Mouse (Mus musculus) adrenal gland, adult 8-10 months (tissue): ENCODE results near the gene Fhdc1. TPM values are rescaled to one million over a fixed set of nuclear protein-coding genes. Genes with fewer than 3 reads are reported as not detected.

Source experiments
- DNase-seq: peaks from one replicate; pipeline ENCODE4 v3.0.0; 2022
- total RNA-seq, 4 experiments: library from RNA; stranded (reverse); gene quantifications; 2 replicates each; pipeline ENCODE4 v1.2.4; 2022

The Fhdc1 gene
- total RNA-seq, 4 experiments from 2014 or later = 1.7 to 5.5 (median 3.7) TPM

DNA sequence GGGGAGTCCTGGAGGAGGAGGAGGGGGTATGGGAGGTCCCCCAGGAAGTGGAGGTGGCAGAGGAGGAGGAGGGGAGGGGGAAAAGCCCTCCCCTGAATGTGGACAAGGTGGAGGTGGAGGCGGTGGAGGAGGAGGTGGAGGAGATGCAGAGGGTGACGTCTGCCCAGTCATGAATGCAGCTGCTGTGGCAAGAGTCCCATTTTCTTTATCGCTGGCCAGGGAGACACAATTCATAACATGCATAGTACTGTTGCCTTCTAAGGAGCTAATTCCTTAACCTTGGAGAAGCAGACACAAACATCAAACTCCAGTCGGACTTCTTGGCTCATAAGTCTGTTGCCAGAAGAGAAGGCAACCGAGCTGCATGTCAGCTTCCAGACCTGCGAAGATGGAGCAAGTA lies 5.8 kb downstream of the Fhdc1 start:
- DNase-seq = no peak

DNA sequence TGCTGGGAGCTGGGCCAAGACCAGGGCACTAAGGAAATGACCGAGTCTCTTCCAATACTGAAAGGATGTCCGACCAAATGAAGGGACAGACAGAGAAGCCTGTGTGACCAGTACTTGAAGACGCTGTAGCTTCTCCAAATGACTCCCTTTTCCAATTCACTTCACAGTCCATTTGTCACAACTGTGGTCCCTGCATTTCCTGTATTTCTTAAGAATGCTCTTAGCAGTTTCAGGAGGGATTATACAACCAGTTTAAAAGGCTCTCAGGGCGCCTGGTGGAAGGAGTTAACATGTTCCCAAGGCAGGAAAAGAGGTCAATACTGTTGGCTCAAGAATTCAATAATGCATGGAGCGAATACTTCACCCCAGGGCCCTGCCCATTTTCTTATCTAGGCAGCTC lies 7.3 kb downstream of the Fhdc1 start:
- no peak for DNase-seq

- no peak for DNase-seq
These were observed 7.7 kb downstream of the Fhdc1 start for GRCm38 (mm10) chr3:84472527-84472926.

DNA sequence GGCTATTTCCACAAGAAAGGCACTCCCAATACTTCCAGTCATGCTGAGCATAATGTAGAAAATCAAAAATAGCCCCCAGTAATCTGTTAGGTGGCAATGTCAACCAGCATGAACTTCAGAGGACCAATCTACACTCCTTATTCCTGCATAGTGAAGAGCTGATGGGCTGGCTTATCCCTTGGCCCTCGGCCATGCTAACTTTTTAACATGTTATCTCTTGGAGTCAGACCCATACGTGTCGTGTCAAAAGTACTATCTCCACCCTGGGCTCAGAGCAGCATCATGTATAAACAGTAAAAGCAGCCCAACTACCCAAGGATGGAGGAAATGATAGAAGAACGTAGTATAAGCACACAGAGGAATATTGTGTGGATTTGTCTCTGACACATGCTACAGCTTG lies 9.1 kb downstream of the Fhdc1 start:
- DNase-seq = no peak

DNA sequence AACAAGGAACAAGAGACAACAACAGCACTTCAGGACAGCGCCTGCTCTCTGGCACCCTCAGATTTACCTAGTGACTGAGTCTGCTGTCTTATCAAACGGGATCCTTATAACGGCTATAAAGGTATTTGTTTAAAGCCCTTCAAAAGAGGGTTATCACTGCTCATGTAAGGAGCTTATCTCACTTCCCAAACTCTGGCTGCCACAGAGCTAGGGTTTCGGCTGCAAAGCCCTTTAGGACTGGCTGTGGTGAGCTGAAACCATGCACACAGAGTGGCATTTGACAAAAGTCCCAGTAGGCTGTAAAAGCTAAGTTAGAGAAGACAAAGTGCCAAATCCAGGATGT lies 12.1 kb downstream of the Fhdc1 start:
- DNase-seq = no peak

DNA sequence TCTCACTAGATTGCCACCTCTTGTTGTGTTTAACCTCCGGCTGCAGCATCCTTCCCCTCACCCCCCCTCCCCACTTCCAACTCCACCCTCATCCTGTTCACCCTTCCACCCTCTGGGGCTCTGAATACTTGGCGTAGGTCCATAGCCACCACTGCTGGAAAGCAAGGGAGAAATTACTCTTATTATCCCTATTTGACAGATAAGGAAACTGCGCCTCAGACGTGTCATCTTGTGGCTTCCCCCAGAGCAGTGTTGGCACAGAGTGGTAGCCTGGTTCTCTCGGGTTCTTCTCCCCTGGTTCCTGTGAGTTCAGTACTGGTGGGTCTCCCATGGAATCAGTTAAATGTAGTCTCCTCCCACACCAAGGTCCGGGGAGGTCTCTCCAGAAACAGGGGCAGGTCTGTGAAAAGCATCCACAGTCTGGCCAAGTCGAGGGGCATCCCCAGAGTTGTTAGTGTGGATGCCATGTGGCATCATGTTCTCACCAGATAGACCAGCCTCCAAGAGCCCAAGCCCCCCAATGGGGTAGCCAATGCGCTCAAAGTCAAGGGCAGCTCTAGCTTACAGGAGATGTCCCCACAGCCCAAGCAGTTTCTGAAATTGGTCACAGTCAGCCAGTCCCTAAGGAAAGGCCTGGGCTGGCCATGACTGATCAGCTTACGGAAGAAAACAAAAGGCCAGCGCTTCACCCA lies 12.7 kb downstream of the Fhdc1 start:
- DNase-seq = peak; percentile 21

DNA sequence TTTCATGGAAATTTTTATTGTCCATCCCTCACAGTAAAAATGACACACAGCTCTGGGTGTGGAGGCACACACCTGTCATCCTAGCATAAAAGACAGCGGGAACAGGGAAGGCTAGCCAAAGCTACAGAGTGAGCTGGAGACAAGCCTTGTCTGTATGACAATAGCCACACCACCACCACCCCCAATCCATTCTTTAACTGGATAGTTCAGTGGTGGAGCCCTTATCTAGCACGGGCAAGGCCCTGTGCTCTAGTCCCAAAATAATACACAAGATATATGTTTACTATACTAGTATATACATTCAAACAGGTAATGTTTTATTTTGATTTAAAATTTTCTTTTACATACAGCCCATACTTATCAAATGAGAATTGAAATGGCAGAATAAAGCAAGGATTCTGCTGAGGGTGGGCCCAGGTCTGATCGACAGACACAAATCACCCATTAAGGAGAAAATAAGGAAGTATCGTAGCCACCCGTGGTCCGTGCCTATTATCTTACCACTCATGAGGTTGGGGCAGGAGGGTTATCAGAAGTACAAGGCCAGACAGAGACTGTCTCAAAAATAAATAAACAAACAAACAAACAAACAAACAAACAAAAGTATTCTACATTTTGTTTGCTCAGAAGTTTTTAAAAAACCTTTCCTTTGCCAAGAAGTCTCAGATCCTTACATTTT lies 14.3 kb downstream of the Fhdc1 start:
- DNase-seq = no peak

GRCm38 (mm10) chr3:84461687-84462086 lies 18.5 kb downstream of the Fhdc1 start:
- DNase-seq = no peak

GRCm38 (mm10) chr3:84460952-84461351 lies 19.3 kb downstream of the Fhdc1 start:
- peak; percentile 81 for DNase-seq

GRCm38 (mm10) chr3:84460499-84460898 lies 19.7 kb downstream of the Fhdc1 start:
- DNase-seq = no peak

DNA sequence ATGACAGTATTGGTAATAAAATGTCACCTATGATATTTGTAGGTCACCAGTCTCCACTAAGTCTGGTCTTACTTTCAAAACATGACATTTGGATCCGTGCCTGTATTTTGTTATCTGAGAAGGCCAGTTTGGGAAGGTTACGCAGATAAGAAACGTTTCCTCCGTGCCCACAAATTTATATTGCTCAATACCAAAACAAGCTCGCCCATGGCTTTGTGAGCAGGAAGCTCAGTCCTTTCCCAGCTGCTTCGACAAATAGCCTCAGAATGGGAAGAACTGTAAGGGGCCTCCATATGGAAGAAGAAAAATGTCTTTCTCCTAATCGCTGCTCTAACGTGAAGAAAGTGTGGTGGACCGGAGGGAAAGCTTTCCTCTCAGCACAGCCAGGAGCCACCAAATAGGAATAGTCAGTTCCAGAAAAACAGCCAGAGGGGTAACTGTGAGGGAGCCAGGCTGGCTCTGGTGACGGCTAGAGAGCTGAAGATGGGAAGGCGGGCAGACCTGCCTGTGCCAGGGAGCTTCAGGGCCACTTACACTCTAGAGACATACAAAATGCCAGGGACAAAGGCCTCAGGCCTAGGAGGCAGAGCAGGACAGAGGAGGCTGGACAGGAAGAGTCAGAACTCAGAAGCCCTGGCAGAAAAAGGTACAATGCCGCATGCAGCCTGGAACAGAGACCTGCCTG lies 24.4 kb downstream of the Fhdc1 start:
- peak; percentile 71 for DNase-seq

GRCm38 (mm10) chr3:84450651-84451050 lies 29.6 kb downstream of the Fhdc1 start:
- no peak for DNase-seq

GRCm38 (mm10) chr3:84449015-84449414 lies 31.2 kb downstream of the Fhdc1 start:
- DNase-seq = no peak

- no peak for DNase-seq
These were observed 32.4 kb downstream of the Fhdc1 start for GRCm38 (mm10) chr3:84447803-84448202.

GRCm38 (mm10) chr3:84445838-84446237 lies 34.4 kb downstream of the Fhdc1 start:
- DNase-seq = no peak

DNA sequence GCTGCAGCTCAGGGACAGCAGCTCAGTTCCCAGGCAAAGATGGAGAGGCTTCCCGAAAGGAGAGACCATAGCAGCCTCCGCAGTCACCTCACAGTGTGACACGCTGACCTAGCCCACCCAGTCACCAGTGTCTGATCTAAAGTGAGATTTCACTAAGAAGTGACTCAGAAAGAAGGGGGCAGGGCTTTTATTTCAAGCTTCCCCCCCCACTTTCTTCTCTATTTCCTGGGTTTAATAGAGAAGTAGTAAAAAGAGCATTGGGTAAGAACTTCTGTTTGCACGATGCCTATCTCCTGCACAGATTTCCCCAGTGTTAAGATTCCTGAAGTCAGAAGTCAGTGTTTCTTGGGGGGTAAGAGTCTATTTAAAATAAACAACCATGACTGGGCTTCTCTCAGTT lies 37.3 kb downstream of the Fhdc1 start:
- DNase-seq = no peak

- DNase-seq = no peak
These were observed 40.6 kb downstream of the Fhdc1 start for GRCm38 (mm10) chr3:84439431-84440210.

- no peak for DNase-seq
These were observed 41.4 kb downstream of the Fhdc1 start for GRCm38 (mm10) chr3:84438840-84439239.

GRCm38 (mm10) chr3:84438118-84438517 lies 42.1 kb downstream of the Fhdc1 start:
- peak; percentile 46 for DNase-seq

- DNase-seq = no peak
These were observed 43.3 kb downstream of the Fhdc1 start for GRCm38 (mm10) chr3:84436947-84437346.

DNA sequence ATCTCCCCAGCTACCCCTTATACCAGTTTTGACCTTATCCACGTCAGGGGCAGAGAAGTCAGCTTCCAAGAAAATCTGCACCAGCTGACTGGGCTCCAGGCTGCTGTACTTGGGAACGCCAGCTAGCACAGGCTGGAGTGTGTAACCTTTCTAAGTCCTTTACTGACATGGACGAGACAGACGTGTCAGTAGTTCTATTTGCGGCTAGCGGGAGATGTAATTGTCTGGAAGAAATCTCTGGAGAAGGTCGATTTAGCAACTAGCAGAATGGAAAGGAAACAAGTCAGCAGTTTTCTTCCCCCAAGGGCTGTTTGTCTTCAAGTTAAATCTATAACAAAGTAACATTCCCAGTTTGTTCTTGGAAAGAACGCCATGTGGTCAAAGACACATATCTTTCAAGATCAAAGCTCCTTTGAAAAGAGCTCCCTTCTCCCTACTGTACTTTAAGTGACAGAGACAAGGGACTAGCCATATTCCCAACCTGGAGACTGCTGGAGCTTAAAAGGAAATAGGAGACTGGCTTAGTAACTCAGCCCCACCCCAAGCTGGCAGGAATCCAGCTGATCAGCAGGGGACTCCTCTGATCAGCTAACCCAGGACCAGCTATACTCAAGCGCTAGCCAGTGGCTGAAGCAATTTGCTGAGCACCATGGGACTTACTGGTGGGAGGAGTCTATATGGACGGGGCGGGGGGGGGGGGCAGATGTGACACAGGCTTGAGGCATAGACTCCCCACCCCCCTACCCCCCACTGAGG lies 44.8 kb downstream of the Fhdc1 start:
- no peak for DNase-seq

DNA sequence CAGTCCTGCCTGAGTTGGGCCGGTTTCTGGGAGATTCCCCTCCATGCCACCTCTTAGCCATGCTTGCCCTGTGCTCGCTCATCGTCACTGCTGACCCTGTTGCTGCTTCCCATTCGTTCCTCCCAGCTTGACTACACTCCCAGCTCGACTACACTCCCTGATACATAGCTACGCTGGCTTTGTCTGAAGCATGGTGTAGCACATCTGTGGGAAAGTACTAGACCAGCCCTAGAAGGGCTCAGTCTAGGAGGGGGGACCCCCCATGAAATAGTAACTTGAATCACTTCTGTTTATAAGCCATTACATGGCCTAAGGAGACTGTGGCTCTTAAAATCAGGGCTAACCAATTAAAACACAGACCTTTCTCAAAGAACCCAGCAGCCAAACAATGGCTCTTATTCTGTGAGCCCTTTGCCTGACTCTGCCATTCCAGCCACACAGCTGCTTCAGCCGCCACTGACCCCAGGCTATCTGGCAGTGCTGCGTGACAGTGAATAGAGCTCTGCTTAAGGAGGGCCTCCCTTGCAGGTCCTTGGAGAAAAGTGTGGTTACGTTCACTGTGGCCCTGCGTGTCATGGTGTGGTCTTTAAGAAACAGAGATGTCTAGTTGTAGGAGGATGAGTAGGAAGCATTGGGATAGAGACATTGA lies 47.3 kb downstream of the Fhdc1 start:
- no peak for DNase-seq
